Mouse (Mus musculus): Measurements from ENCODE around the gene Olfr1392.

DNA sequence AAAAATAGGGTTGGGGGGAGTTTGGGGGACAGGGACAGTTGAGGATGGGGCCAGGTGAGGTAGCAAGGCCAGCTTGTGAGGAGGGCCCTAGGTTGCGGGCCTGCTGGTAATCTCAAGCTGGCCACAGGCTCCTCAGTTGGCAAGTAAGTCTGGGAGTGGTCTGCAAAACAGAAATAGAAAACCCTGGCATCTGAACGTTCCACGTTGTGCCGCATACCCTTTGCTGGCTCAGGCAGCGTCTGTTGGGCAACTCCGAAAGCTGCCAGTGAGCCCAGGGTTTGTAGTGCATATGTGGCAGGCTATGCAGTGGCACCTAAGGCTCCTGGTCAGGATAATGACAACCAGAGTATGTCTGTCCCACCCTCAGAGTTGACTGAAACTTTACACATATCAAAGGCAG is 21.9 kb upstream of the Olfr1392 start:
- TF ChIP-seq TAL1 (IDR thresholded peaks at IDR 0.05; ENCODE audit: low read length) (no peak), GATA1 (IDR thresholded peaks at IDR 0.05; ENCODE audit: low read length) (no peak)

Data from erythroblast, embryonic 14.5 days (primary cell).